33 mouse cellular contexts compared by ENCODE assay signal in genomic region chr3:116062141-116062540, GRCm38 (mm10).
"Had no signal": no experiment of that assay in that cellular context is flagged by ENCODE, and none has a peak within 500 bp of the region (broad histone marks: within the 10 kb centered on the region; RNA-seq: fewer than 3 reads in every experiment).

No protein-coding gene starts in this region.

- H3K4me3 ChIP-seq: heart, embryonic 13.5 days; heart, embryonic 15.5 days; hindbrain, embryonic 10.5 days; hindbrain, embryonic 12.5 days; hindbrain, embryonic 13.5 days; hindbrain, embryonic 15.5 days; intestine, embryonic 15.5 days; kidney, embryonic 15.5 days; layer of hippocampus, adult 2 months; left cerebral cortex, adult 2 months had no signal

- DNase-seq: heart, postnatal 10 days; heart, postnatal 14 days; heart, postnatal 36 days; heart, postnatal 4 days; kidney, adult 11 months; kidney, adult 18-20 months; kidney, adult 2 months; kidney, adult 8-10 months; kidney, adult 9 months; kidney, postnatal 10 days; kidney, postnatal 14 days; kidney, postnatal 25 days; kidney, postnatal 36 days; kidney, postnatal 4 days; layer of hippocampus, adult 9-11 months; layer of hippocampus, postnatal 36 days had no signal

- H3K27me3 ChIP-seq: heart, embryonic 13.5 days; heart, embryonic 15.5 days; hindbrain, embryonic 12.5 days; hindbrain, embryonic 13.5 days; hindbrain, embryonic 15.5 days; intestine, embryonic 15.5 days; kidney, embryonic 15.5 days had no signal

- H3K4me1 ChIP-seq: heart, embryonic 13.5 days; heart, embryonic 15.5 days; hindbrain, embryonic 10.5 days; hindbrain, embryonic 12.5 days; hindbrain, embryonic 13.5 days; hindbrain, embryonic 15.5 days; intestine, embryonic 15.5 days; kidney, embryonic 15.5 days had no signal

- H3K36me3 ChIP-seq: heart, embryonic 13.5 days; heart, embryonic 15.5 days; hindbrain, embryonic 10.5 days; hindbrain, embryonic 12.5 days; hindbrain, embryonic 13.5 days; hindbrain, embryonic 15.5 days; intestine, embryonic 15.5 days; kidney, embryonic 15.5 days had no signal

- H3K27ac ChIP-seq: heart, embryonic 13.5 days; heart, embryonic 15.5 days; hindbrain, embryonic 10.5 days; hindbrain, embryonic 12.5 days; hindbrain, embryonic 13.5 days; hindbrain, embryonic 14.5 days; hindbrain, embryonic 15.5 days; hindbrain, postnatal 0 days; intestine, embryonic 15.5 days; kidney, embryonic 15.5 days; kidney, postnatal 0 days; layer of hippocampus, adult 2 months; left cerebral cortex, adult 2 months had no signal

- H3K9me3 ChIP-seq: heart, embryonic 13.5 days; heart, embryonic 15.5 days; hindbrain, embryonic 10.5 days; hindbrain, embryonic 12.5 days; hindbrain, embryonic 13.5 days; hindbrain, embryonic 15.5 days; intestine, embryonic 15.5 days; kidney, embryonic 15.5 days had no signal

- H3K4me2 ChIP-seq: heart, embryonic 13.5 days; heart, embryonic 15.5 days; hindbrain, embryonic 12.5 days; hindbrain, embryonic 13.5 days; hindbrain, embryonic 14.5 days; hindbrain, embryonic 15.5 days; intestine, embryonic 15.5 days; kidney, embryonic 15.5 days had no signal

- ATAC-seq: hindbrain, embryonic 16.5 days; hindbrain, postnatal 0 days; inflammation-experienced regulatory T-cells, adult 6 months; intestine, embryonic 15.5 days; intestine, embryonic 16.5 days; intestine, postnatal 0 days had no signal

- H3K9ac ChIP-seq: heart, embryonic 13.5 days; heart, embryonic 15.5 days; hindbrain, embryonic 12.5 days; hindbrain, embryonic 13.5 days; hindbrain, embryonic 14.5 days; hindbrain, embryonic 15.5 days; intestine, embryonic 15.5 days; kidney, embryonic 15.5 days had no signal
